8 mouse cellular contexts compared by ENCODE assay signal in genomic region chr13:48513003-48513929, GRCm38 (mm10). TPM values are rescaled to one million over a fixed set of nuclear protein-coding genes. Genes with fewer than 3 reads are reported as not detected.
DNase-seq lines count a peak whose midpoint lies in the region; ATAC-seq and TF ChIP-seq lines count a peak whose summit lies in the region.

Gene Zfp169, minus strand, starts transcription at chr13:48513451.
Gene A830005F24Rik, plus strand, starts transcription at chr13:48513570.

- POLR2A ChIA-PET in Patski (lab: Charles Lee), result interaction anchor here (0.6 kb wide), 2 partner anchors 345 to 1205 kb away, joined by 3 to 6 read pairs; no protein-coding TSS in a partner anchor

- CTCF ChIA-PET in Patski (lab: Charles Lee), result interaction anchor here (1.0 to 1.2 kb wide), 2 partner anchors 12 to 21 kb away, joined by 3 read pairs; no protein-coding TSS in a partner anchor

- H3K4me1 ChIP-seq in hindbrain, embryonic 14.5 days (replicated peaks; ENCODE audit: control insufficient read depth, insufficient read depth, low read length), result peaks cover 11% of the 10 kb centered on the region

- peak; percentile 96 for ATAC-seq in Patski
- ATAC-seq in hindbrain, embryonic 14.5 days (ENCODE audit: low FRiP score), result peak; percentile 99

- H3K9me3 ChIP-seq in hindbrain, embryonic 14.5 days (ENCODE audit: control insufficient read depth, low read length), result no peaks in the 10 kb centered on the region

- peak within 1 kb of the TSS; percentile 83 for H3K4me3 ChIP-seq in hindbrain, embryonic 14.5 days (replicated peaks; ENCODE audit: low read length)

- in situ Hi-C loops in Patski (cut with MboI; ENCODE audit: low pct_unique_long_range_greater_than_20kb), result no loop called here

- TF ChIP-seq CTCF in Patski (IDR thresholded peaks at IDR 0.05), result no peak

- no peak for DNase-seq in Patski (ENCODE audit: low read depth, low spot score)
- DNase-seq in cerebellum, postnatal 10 days, result peak; percentile 94 to 95
- peak; percentile 82 to 83 for DNase-seq in frontal cortex, postnatal 14 days (ENCODE audit: low spot score in 2 of 2)
- DNase-seq in hindbrain, embryonic 14.5 days (ENCODE audit: low spot score), result peak; percentile 89
- peak; percentile 84 to 91 for DNase-seq in layer of hippocampus, postnatal 36 days
- peak; percentile 95 for DNase-seq in lung, postnatal 36 days
- DNase-seq in retina, postnatal 1 day, result peak; percentile 92
- DNase-seq in urinary bladder, adult 2 months (ENCODE audit: low spot score), result peak; percentile 58

- peak within 1 kb of the TSS; percentile 93 for H3K4me2 ChIP-seq in hindbrain, embryonic 14.5 days (replicated peaks)

- WGBS in hindbrain, embryonic 14.5 days, result 3% methylated on average over 34 of the region's 34 CpGs

- H3K27me3 ChIP-seq in Patski, result no peaks in the 10 kb centered on the region
- H3K27me3 ChIP-seq in hindbrain, embryonic 14.5 days (ENCODE audit: control insufficient read depth, insufficient read depth, low read length), result no peaks in the 10 kb centered on the region

- no peaks in the 10 kb centered on the region for H3K36me3 ChIP-seq in hindbrain, embryonic 14.5 days (replicated peaks; ENCODE audit: control insufficient read depth, insufficient read depth)

- peak within 1 kb of the TSS; percentile 73 for H3K27ac ChIP-seq in hindbrain, embryonic 14.5 days

- H3K9ac ChIP-seq in hindbrain, embryonic 14.5 days, result peak within 1 kb of the TSS; percentile 85

RNA-seq across cellular contexts. Expression of gene Zfp169, which starts in this region (rescaled TPM):
- polyA plus RNA-seq in Patski (2021), result 5.6 TPM
- 6.8 and 9.4 TPM in 2 replicates for polyA plus RNA-seq in hindbrain, embryonic 14.5 days (2014; fragmentation: Nextera tagmentation; extraction: Ambion mirVana)
- total RNA-seq in layer of hippocampus, postnatal 36 days (2021), result 10 to 100 TPM; 23.9 to 25.1 TPM
- polyA plus RNA-seq in urinary bladder, adult 2 months (2012; rRNA removed), result 7.5 and 9.8 TPM in 2 replicates

RNA-seq across cellular contexts. Expression of gene A830005F24Rik, which starts in this region (rescaled TPM):
- polyA plus RNA-seq in Patski (2021), result 1.8 TPM
- 2.9 and 3.4 TPM in 2 replicates for polyA plus RNA-seq in hindbrain, embryonic 14.5 days (2014; fragmentation: Nextera tagmentation; extraction: Ambion mirVana)
- 1 to 10 TPM; 1.7 to 1.9 TPM for total RNA-seq in layer of hippocampus, postnatal 36 days (2021)
- polyA plus RNA-seq in urinary bladder, adult 2 months (2012; rRNA removed), result 0.22 and 0.25 TPM in 2 replicates
